Mouse (Mus musculus): ENCODE results near the gene Csmd2. TPM values are rescaled to one million over a fixed set of nuclear protein-coding genes. Genes with fewer than 3 reads are reported as not detected.

The Csmd2 gene
- polyA plus RNA-seq, 1 experiment from 2014 or later: 0.32 TPM

DNA sequence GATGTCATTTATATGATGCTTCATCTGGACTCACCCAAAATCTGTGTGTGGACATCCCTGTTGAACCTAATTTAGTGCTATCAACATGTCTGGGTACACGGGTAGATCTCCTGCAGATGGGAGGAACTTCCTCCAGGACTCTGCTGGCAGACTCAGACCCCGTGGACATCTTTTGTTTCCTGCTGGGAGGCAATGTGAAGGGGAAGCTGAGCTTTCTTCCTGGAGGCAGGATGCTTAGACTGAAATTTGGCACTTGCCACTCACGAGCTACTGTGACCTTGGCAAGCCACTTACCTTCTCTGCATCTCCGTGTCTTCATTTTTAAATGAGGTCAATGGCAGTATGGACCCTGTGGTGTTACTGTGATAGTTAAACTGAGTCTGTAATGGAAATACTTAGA is 378.2 kb downstream of the Csmd2 start:
- no peak overlapping the region for H3K4me3 ChIP-seq (replicated peaks; ENCODE audit: low read length)
- WGBS: 72% methylated on average over 4 of the region's 4 CpGs
- no peak for ATAC-seq (ENCODE audit: insufficient read depth, low FRiP score)
- no peak overlapping the region for H3K9ac ChIP-seq (ENCODE audit: low read length)
- H3K27me3 ChIP-seq (ENCODE audit: control insufficient read depth, insufficient read depth, low read length): no peaks in the 10 kb centered on the region
- H3K4me1 ChIP-seq (ENCODE audit: control insufficient read depth, insufficient read depth, low read length): no peaks in the 10 kb centered on the region
- H3K9me3 ChIP-seq (replicated peaks; ENCODE audit: control insufficient read depth, low read length): no peaks in the 10 kb centered on the region
- no peak overlapping the region for H3K27ac ChIP-seq (ENCODE audit: low read length)
- H3K36me3 ChIP-seq (ENCODE audit: control insufficient read depth, insufficient read depth, low read length): no peaks in the 10 kb centered on the region
- H3K4me2 ChIP-seq (ENCODE audit: low read depth, low read length): no peak overlapping the region

DNA sequence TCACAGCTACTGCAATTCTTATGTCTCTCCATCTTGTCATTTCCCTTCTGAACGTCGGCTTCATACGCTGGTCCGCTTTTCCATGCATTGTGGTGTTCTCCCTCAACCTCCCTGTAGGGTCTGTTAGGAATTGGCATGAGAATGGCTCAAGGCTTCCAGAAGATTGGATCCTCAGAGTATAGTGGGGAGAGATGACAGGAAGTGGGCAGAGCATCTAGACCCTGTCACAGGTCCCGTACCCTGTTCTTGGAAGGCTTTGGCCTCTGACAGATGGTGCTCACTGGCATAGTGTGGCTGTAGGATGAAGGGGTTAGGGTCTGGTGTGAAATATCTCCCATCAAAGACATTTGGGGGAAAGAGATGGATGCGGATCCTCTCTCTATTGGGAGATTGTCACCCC is 380.4 kb downstream of the Csmd2 start:
- no peaks in the 10 kb centered on the region for H3K27me3 ChIP-seq (ENCODE audit: control insufficient read depth, insufficient read depth, low read length)
- no peak for ATAC-seq (ENCODE audit: insufficient read depth, low FRiP score)
- no peak overlapping the region for H3K27ac ChIP-seq (ENCODE audit: low read length)
- H3K36me3 ChIP-seq (ENCODE audit: control insufficient read depth, insufficient read depth, low read length): no peaks in the 10 kb centered on the region
- H3K4me3 ChIP-seq (replicated peaks; ENCODE audit: low read length): no peak overlapping the region
- no peaks in the 10 kb centered on the region for H3K9me3 ChIP-seq (replicated peaks; ENCODE audit: control insufficient read depth, low read length)
- no peaks in the 10 kb centered on the region for H3K4me1 ChIP-seq (ENCODE audit: control insufficient read depth, insufficient read depth, low read length)
- WGBS: 94% methylated on average over 6 of the region's 6 CpGs
- no peak overlapping the region for H3K4me2 ChIP-seq (ENCODE audit: low read depth, low read length)
- no peak overlapping the region for H3K9ac ChIP-seq (ENCODE audit: low read length)

- no peaks in the 10 kb centered on the region for H3K9me3 ChIP-seq (replicated peaks; ENCODE audit: control insufficient read depth, low read length)
- no peaks in the 10 kb centered on the region for H3K36me3 ChIP-seq (ENCODE audit: control insufficient read depth, insufficient read depth, low read length)
- no peak for ATAC-seq (ENCODE audit: insufficient read depth, low FRiP score)
- no peak overlapping the region for H3K9ac ChIP-seq (ENCODE audit: low read length)
- H3K4me2 ChIP-seq (ENCODE audit: low read depth, low read length): no peak overlapping the region
- no peak overlapping the region for H3K4me3 ChIP-seq (replicated peaks; ENCODE audit: low read length)
- no peaks in the 10 kb centered on the region for H3K27me3 ChIP-seq (ENCODE audit: control insufficient read depth, insufficient read depth, low read length)
- H3K4me1 ChIP-seq (ENCODE audit: control insufficient read depth, insufficient read depth, low read length): no peaks in the 10 kb centered on the region
- H3K27ac ChIP-seq (ENCODE audit: low read length): no peak overlapping the region
- 69% methylated on average over 6 of the region's 6 CpGs for WGBS
These were observed 384.1 kb downstream of the Csmd2 start for GRCm38 (mm10) chr4:128371766-128372165.

DNA sequence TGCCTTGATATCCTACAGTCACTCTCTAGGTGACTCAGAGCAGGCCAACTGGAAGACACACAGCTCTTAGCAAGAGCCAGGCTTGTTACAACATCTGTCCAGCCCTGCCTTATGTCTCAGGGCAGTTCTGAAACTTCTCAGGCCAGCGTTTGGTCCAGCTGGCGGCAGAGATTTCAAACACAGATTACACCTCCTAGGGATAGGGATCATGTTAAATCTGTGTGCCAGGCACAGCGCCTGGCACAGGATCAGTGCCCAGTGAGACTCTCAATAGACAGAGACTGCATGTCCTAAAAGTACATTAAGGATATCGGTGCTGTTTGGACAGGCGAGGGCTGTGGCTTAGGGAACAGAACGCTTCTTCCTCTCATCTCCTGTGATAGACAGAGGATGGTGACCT is 385.5 kb downstream of the Csmd2 start:
- H3K27ac ChIP-seq (ENCODE audit: low read length): no peak overlapping the region
- H3K9me3 ChIP-seq (replicated peaks; ENCODE audit: control insufficient read depth, low read length): no peaks in the 10 kb centered on the region
- no peaks in the 10 kb centered on the region for H3K4me1 ChIP-seq (ENCODE audit: control insufficient read depth, insufficient read depth, low read length)
- no peak overlapping the region for H3K4me3 ChIP-seq (replicated peaks; ENCODE audit: low read length)
- 72% methylated on average over 6 of the region's 6 CpGs for WGBS
- H3K36me3 ChIP-seq (ENCODE audit: control insufficient read depth, insufficient read depth, low read length): no peaks in the 10 kb centered on the region
- no peak; the same call in 1 of the 2 replicates for ATAC-seq (ENCODE audit: insufficient read depth, low FRiP score)
- H3K4me2 ChIP-seq (ENCODE audit: low read depth, low read length): no peak overlapping the region
- H3K27me3 ChIP-seq (ENCODE audit: control insufficient read depth, insufficient read depth, low read length): no peaks in the 10 kb centered on the region
- H3K9ac ChIP-seq (ENCODE audit: low read length): no peak overlapping the region

- no peak for ATAC-seq (ENCODE audit: insufficient read depth, low FRiP score)
These were observed 386.4 kb downstream of the Csmd2 start for GRCm38 (mm10) chr4:128374051-128374450.

DNA sequence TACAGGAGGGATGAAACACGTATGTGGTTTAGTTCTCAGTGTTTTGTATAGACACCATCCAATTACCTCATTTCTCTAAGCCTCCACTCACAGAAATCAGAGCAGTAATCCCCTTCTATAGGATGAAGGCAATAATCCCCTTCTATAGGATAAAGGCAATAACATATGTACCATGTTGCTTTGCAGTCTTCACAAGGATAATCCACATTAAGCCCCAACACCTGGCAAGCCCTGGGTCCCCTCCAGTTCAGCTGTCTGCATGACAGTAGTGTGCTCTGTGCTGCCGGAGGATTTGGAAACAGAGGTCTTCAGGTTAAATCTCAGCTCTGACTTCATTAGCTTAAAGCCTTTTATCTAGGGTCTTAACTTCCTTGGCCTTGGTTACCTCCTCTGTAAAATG is 391.3 kb downstream of the Csmd2 start:
- no peaks in the 10 kb centered on the region for H3K36me3 ChIP-seq (ENCODE audit: control insufficient read depth, insufficient read depth, low read length)
- H3K9ac ChIP-seq (ENCODE audit: low read length): no peak overlapping the region
- H3K27me3 ChIP-seq (ENCODE audit: control insufficient read depth, insufficient read depth, low read length): no peaks in the 10 kb centered on the region
- no peak overlapping the region for H3K4me3 ChIP-seq (replicated peaks; ENCODE audit: low read length)
- WGBS: 61% methylated on average over 2 of the region's 2 CpGs
- no peak overlapping the region for H3K27ac ChIP-seq (ENCODE audit: low read length)
- H3K4me1 ChIP-seq (ENCODE audit: control insufficient read depth, insufficient read depth, low read length): no peaks in the 10 kb centered on the region
- ATAC-seq (ENCODE audit: insufficient read depth, low FRiP score): no peak
- H3K9me3 ChIP-seq (replicated peaks; ENCODE audit: control insufficient read depth, low read length): no peaks in the 10 kb centered on the region
- no peak overlapping the region for H3K4me2 ChIP-seq (ENCODE audit: low read depth, low read length)

More at GRCm38 (mm10) chr4:128374051-128374450, 386.4 kb downstream of the Csmd2 start:
- Histone ChIP-seq H3K4me2 (ENCODE audit: low read depth, low read length) (no peak overlapping the region), H3K27ac (ENCODE audit: low read length) (no peak overlapping the region), H3K9ac (ENCODE audit: low read length) (no peak overlapping the region), H3K4me1 (ENCODE audit: control insufficient read depth, insufficient read depth, low read length) (no peaks in the 10 kb centered on the region), H3K9me3 (replicated peaks; ENCODE audit: control insufficient read depth, low read length) (no peaks in the 10 kb centered on the region), H3K4me3 (replicated peaks; ENCODE audit: low read length) (no peak overlapping the region), H3K36me3 (ENCODE audit: control insufficient read depth, insufficient read depth, low read length) (no peaks in the 10 kb centered on the region), H3K27me3 (ENCODE audit: control insufficient read depth, insufficient read depth, low read length) (no peaks in the 10 kb centered on the region)
- 85% methylated on average over 5 of the region's 5 CpGs for WGBS

- no peaks in the 10 kb centered on the region for H3K27me3 ChIP-seq (ENCODE audit: control insufficient read depth, insufficient read depth, low read length)
- H3K4me3 ChIP-seq (replicated peaks; ENCODE audit: low read length): no peak overlapping the region
- H3K27ac ChIP-seq (ENCODE audit: low read length): no peak overlapping the region
- H3K9me3 ChIP-seq (replicated peaks; ENCODE audit: control insufficient read depth, low read length): no peaks in the 10 kb centered on the region
- WGBS: 64% methylated on average over 6 of the region's 6 CpGs
- no peaks in the 10 kb centered on the region for H3K36me3 ChIP-seq (ENCODE audit: control insufficient read depth, insufficient read depth, low read length)
- ATAC-seq (ENCODE audit: insufficient read depth, low FRiP score): no peak
- H3K4me1 ChIP-seq (ENCODE audit: control insufficient read depth, insufficient read depth, low read length): no peaks in the 10 kb centered on the region
- no peak overlapping the region for H3K9ac ChIP-seq (ENCODE audit: low read length)
- no peak overlapping the region for H3K4me2 ChIP-seq (ENCODE audit: low read depth, low read length)
These were observed 393.7 kb downstream of the Csmd2 start for GRCm38 (mm10) chr4:128381331-128381730.

DNA sequence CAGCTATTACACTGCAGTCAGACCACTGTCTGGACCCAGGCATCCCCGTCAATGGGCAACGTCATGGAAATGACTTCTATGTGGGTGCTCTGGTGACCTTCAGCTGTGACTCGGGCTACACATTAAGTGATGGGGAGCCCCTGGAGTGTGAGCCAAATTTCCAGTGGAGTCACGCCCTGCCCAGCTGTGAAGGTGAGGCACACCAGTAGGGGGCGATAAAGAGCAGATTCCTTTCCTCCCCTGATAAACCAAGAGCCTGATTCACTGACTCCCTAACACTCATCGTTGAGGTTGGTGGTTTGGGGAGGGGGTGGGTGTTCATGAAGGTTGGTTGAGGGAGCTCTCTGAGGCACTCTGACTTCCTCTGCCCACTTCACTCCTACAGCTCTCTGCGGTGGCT is 396.1 kb downstream of the Csmd2 start:
- no peak overlapping the region for H3K27ac ChIP-seq (ENCODE audit: low read length)
- no peaks in the 10 kb centered on the region for H3K9me3 ChIP-seq (replicated peaks; ENCODE audit: control insufficient read depth, low read length)
- no peak for ATAC-seq (ENCODE audit: insufficient read depth, low FRiP score)
- no peaks in the 10 kb centered on the region for H3K27me3 ChIP-seq (ENCODE audit: control insufficient read depth, insufficient read depth, low read length)
- H3K36me3 ChIP-seq (ENCODE audit: control insufficient read depth, insufficient read depth, low read length): no peaks in the 10 kb centered on the region
- no peak overlapping the region for H3K4me3 ChIP-seq (replicated peaks; ENCODE audit: low read length)
- no peak overlapping the region for H3K9ac ChIP-seq (ENCODE audit: low read length)
- 87% methylated on average over 7 of the region's 7 CpGs for WGBS
- no peak overlapping the region for H3K4me2 ChIP-seq (ENCODE audit: low read depth, low read length)
- no peaks in the 10 kb centered on the region for H3K4me1 ChIP-seq (ENCODE audit: control insufficient read depth, insufficient read depth, low read length)

- WGBS: 86% methylated on average over 5 of the region's 5 CpGs
- Histone ChIP-seq H3K9me3 (replicated peaks; ENCODE audit: control insufficient read depth, low read length) (no peaks in the 10 kb centered on the region), H3K27me3 (ENCODE audit: control insufficient read depth, insufficient read depth, low read length) (no peaks in the 10 kb centered on the region), H3K36me3 (ENCODE audit: control insufficient read depth, insufficient read depth, low read length) (no peaks in the 10 kb centered on the region), H3K27ac (ENCODE audit: low read length) (no peak overlapping the region), H3K4me1 (ENCODE audit: control insufficient read depth, insufficient read depth, low read length) (no peaks in the 10 kb centered on the region), H3K4me3 (replicated peaks; ENCODE audit: low read length) (no peak overlapping the region), H3K9ac (ENCODE audit: low read length) (no peak overlapping the region), H3K4me2 (ENCODE audit: low read depth, low read length) (no peak overlapping the region)
- ATAC-seq (ENCODE audit: insufficient read depth, low FRiP score): no peak
These were observed 403.8 kb downstream of the Csmd2 start for GRCm38 (mm10) chr4:128391484-128391883.

- Histone ChIP-seq H3K36me3 (ENCODE audit: control insufficient read depth, insufficient read depth, low read length) (no peaks in the 10 kb centered on the region), H3K9me3 (replicated peaks; ENCODE audit: control insufficient read depth, low read length) (no peaks in the 10 kb centered on the region), H3K27ac (ENCODE audit: low read length) (no peak overlapping the region), H3K9ac (ENCODE audit: low read length) (no peak overlapping the region), H3K4me3 (replicated peaks; ENCODE audit: low read length) (no peak overlapping the region), H3K27me3 (ENCODE audit: control insufficient read depth, insufficient read depth, low read length) (no peaks in the 10 kb centered on the region), H3K4me1 (ENCODE audit: control insufficient read depth, insufficient read depth, low read length) (no peaks in the 10 kb centered on the region), H3K4me2 (ENCODE audit: low read depth, low read length) (no peak overlapping the region)
- no peak for ATAC-seq (ENCODE audit: insufficient read depth, low FRiP score)
- 30% methylated on average over 3 of the region's 3 CpGs for WGBS
These were observed 404.6 kb downstream of the Csmd2 start for GRCm38 (mm10) chr4:128392279-128392678.

All from stomach, embryonic 16.5 days (tissue).